ENCODE assay signal across 9 mouse cellular contexts in the genomic region with DNA sequence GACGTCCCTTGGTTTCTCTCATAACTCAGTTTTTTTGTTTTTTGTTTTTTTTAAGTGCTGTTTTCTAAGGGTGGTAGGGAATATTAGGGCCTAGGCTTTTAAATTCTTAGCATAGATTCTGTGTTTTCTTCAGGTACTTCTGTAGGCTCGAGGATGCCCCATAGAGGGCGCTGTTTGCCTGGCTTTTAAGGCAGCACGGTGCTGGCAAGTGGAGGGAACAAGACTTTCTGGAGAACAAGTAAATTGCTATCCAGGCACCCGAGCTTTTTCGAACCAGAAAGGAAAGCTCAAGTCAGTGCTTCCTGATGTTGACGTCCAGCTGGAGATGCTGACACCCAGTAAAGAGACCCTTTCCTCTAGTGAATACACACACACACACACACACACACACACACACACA. TPM values are rescaled to one million over a fixed set of nuclear protein-coding genes. Genes with fewer than 3 reads are reported as not detected.
A peak's percentile ranks its signal among the peaks of the same experiment; 100 is the strongest.
DNase-seq lines count a peak whose midpoint lies in the region; ATAC-seq lines count a peak whose summit lies in the region.
"Had no signal": no experiment of that assay in that cellular context is flagged by ENCODE, and none has a peak within 500 bp of the region (broad histone marks: within the 10 kb centered on the region; RNA-seq: fewer than 3 reads in every experiment).

No protein-coding gene starts in this region.

- peaks cover 93% of the 10 kb centered on the region for H3K27me3 ChIP-seq in forebrain, embryonic 15.5 days
- H3K27me3 ChIP-seq in hindbrain, embryonic 11.5 days (ENCODE audit: control insufficient read depth, insufficient read depth, low read length): peaks cover 59% of the 10 kb centered on the region

- WGBS in forebrain, embryonic 15.5 days: 0% methylated on average over 7 of the region's 7 CpGs
- 1% methylated on average over 7 of the region's 7 CpGs for WGBS in hindbrain, embryonic 11.5 days

- H3K9me3 ChIP-seq in forebrain, embryonic 15.5 days: no peaks in the 10 kb centered on the region
- H3K9me3 ChIP-seq in hindbrain, embryonic 11.5 days (ENCODE audit: control insufficient read depth, low read length): no peaks in the 10 kb centered on the region
- H3K9me3 ChIP-seq: limb, embryonic 15.5 days had no signal

- H3K4me2 ChIP-seq in forebrain, embryonic 15.5 days (replicated peaks): no peak overlapping the region
- no peak overlapping the region for H3K4me2 ChIP-seq in hindbrain, embryonic 11.5 days (replicated peaks; ENCODE audit: low read depth, low read length)
- H3K4me2 ChIP-seq: limb, embryonic 15.5 days had no signal

- H3K4me1 ChIP-seq in forebrain, embryonic 15.5 days: peaks cover 29% of the 10 kb centered on the region
- H3K4me1 ChIP-seq in hindbrain, embryonic 11.5 days (replicated peaks; ENCODE audit: control insufficient read depth, insufficient read depth, low read length): peaks cover 17% of the 10 kb centered on the region

- no peak overlapping the region for H3K9ac ChIP-seq in forebrain, embryonic 15.5 days (replicated peaks)
- no peak overlapping the region for H3K9ac ChIP-seq in hindbrain, embryonic 11.5 days (ENCODE audit: low read depth, low read length)
- H3K9ac ChIP-seq: limb, embryonic 15.5 days had no signal

- H3K27ac ChIP-seq in forebrain, embryonic 15.5 days (replicated peaks): no peak overlapping the region
- H3K27ac ChIP-seq in hindbrain, embryonic 11.5 days (ENCODE audit: low read depth, low read length): no peak overlapping the region
- H3K27ac ChIP-seq: limb, embryonic 15.5 days had no signal

- H3K36me3 ChIP-seq in forebrain, embryonic 15.5 days: no peaks in the 10 kb centered on the region
- no peaks in the 10 kb centered on the region for H3K36me3 ChIP-seq in hindbrain, embryonic 11.5 days (ENCODE audit: control insufficient read depth, insufficient read depth, low read length)
- H3K36me3 ChIP-seq: limb, embryonic 15.5 days had no signal

- no peak overlapping the region for H3K4me3 ChIP-seq in forebrain, embryonic 15.5 days
- no peak overlapping the region for H3K4me3 ChIP-seq in hindbrain, embryonic 11.5 days (ENCODE audit: low read depth, low read length)
- H3K4me3 ChIP-seq: limb, embryonic 15.5 days had no signal

- peak; percentile 65 for ATAC-seq in forebrain, embryonic 15.5 days (replicated peaks)
- no peak; the same call in 1 of the 2 replicates for ATAC-seq in hindbrain, embryonic 11.5 days (ENCODE audit: low FRiP score)

- peak; percentile 63 for DNase-seq in MN1 (ENCODE audit: low spot score)
- peak; percentile 54 for DNase-seq in brain, embryonic 18.5 days (ENCODE audit: low read depth, low spot score)
- DNase-seq in hindbrain, embryonic 11.5 days (ENCODE audit: low spot score): peak; percentile 92
- peak; percentile 87 to 89 for DNase-seq in layer of hippocampus, postnatal 10 days (ENCODE audit: low spot score in 2 of 2)
- peak; percentile 92 for DNase-seq in lung, postnatal 36 days
- peak; percentile 68 for DNase-seq in right cerebral cortex, postnatal 25 days
- peak; percentile 71 to 86 for DNase-seq in urinary bladder, postnatal 36 days (ENCODE audit: low spot score in 2 of 2)

RNA-seq across cellular contexts. Expression of a gene that starts 2.7 kb away (rescaled TPM):
- 0.20 and 0.92 TPM in 2 replicates for polyA plus RNA-seq in forebrain, embryonic 15.5 days (2015; fragmentation: Nextera tagmentation; extraction: Ambion mirVana)
- 0.57 and 1.2 TPM in 2 replicates for polyA plus RNA-seq in hindbrain, embryonic 11.5 days (2014; fragmentation: Nextera tagmentation; extraction: Ambion mirVana)
- not detected for total RNA-seq in layer of hippocampus, postnatal 10 days (2021)
- polyA plus RNA-seq: limb, embryonic 15.5 days had no signal

RNA-seq across cellular contexts. Expression of a gene that starts 8.6 kb away (rescaled TPM):
- 0.93 and 1.1 TPM in 2 replicates for polyA plus RNA-seq in forebrain, embryonic 15.5 days (2015; fragmentation: Nextera tagmentation; extraction: Ambion mirVana)
- polyA plus RNA-seq in hindbrain, embryonic 11.5 days (2014; fragmentation: Nextera tagmentation; extraction: Ambion mirVana): 2.7 and 3.5 TPM in 2 replicates
- total RNA-seq in layer of hippocampus, postnatal 10 days (2021): not detected
- polyA plus RNA-seq: limb, embryonic 15.5 days had no signal

RNA-seq across cellular contexts. Expression of a gene that starts 20.0 kb away (rescaled TPM):
- 190 and 192 TPM in 2 replicates for polyA plus RNA-seq in forebrain, embryonic 15.5 days (2015; fragmentation: Nextera tagmentation; extraction: Ambion mirVana)
- polyA plus RNA-seq in hindbrain, embryonic 11.5 days (2014; fragmentation: Nextera tagmentation; extraction: Ambion mirVana): 271 and 278 TPM in 2 replicates
- total RNA-seq in layer of hippocampus, postnatal 10 days (2021): 10 to 100 TPM; 56.4 to 57.0 TPM
